Mouse (Mus musculus) heart, postnatal 0 days (tissue): ENCODE measurements around the gene Ncoa4. TPM values are rescaled to one million over a fixed set of nuclear protein-coding genes. Genes with fewer than 3 reads are reported as not detected.
A peak's percentile ranks its signal among the peaks of the same experiment; 100 is the strongest.

Experiments
- ATAC-seq: fragments of 200-750 bp; cut with Nextera tagmentation; 2 replicates; pipeline ENCODE4 v1.8.0; 2017; ENCODE audit warnings: low read depth, moderate number of reproducible peaks, moderate library complexity; ENCODE audit not compliant: insufficient read depth
- DNase-seq: peaks from one replicate; pipeline ENCODE4 v3.0.0-alpha.2; 2016; ENCODE audit warnings: low spot score
- H3K27ac ChIP-seq: fragments of 300-500 bp; sonication (generic); 2 replicates; pipeline ENCODE4 v1.5.1; 2014; ENCODE audit warnings: low read depth, mild to moderate bottlenecking
- H3K27me3 ChIP-seq: fragments of 300-500 bp; sonication (generic); 2 replicates; pipeline ENCODE4 v1.6.1; 2014; ENCODE audit warnings: low read length, mixed read lengths; ENCODE audit not compliant: control insufficient read depth, insufficient read depth
- H3K36me3 ChIP-seq: fragments of 300-500 bp; sonication (generic); replicated peaks from 2 replicates; pipeline ENCODE4 v1.6.1; 2014; ENCODE audit warnings: low read length, mixed read lengths; ENCODE audit not compliant: control insufficient read depth, insufficient read depth
- H3K4me1 ChIP-seq: fragments of 300-500 bp; sonication (generic); 2 replicates; pipeline ENCODE4 v1.6.1; 2014; ENCODE audit warnings: antibody characterized with exemption; ENCODE audit not compliant: control insufficient read depth, insufficient read depth
- H3K4me2 ChIP-seq: fragments of 300-500 bp; sonication (generic); 2 replicates; pipeline ENCODE4 v1.6.1; 2014; ENCODE audit warnings: low read depth, mild to moderate bottlenecking, low read length, moderate library complexity
- H3K4me3 ChIP-seq: fragments of 300-500 bp; sonication (generic); 2 replicates; pipeline ENCODE4 v1.5.1; 2014; ENCODE audit warnings: low read depth, low read length
- H3K9ac ChIP-seq: fragments of 300-500 bp; sonication (generic); replicated peaks from 2 replicates; pipeline ENCODE4 v1.6.1; 2014; ENCODE audit warnings: low read depth, low read length, mixed read lengths
- H3K9me3 ChIP-seq: fragments of 300-500 bp; sonication (generic); replicated peaks from 2 replicates; pipeline ENCODE4 v1.6.1; 2016; ENCODE audit warnings: low read length; ENCODE audit not compliant: control insufficient read depth
- CTCF ChIP-seq: IDR thresholded peaks from 2 replicates; pipeline ENCODE4 v1.5.1; 2016; ENCODE audit warnings: antibody characterized with exemption, control low read depth, low read depth
- EP300 ChIP-seq: IDR thresholded peaks from 2 replicates; pipeline ENCODE4 v1.6.1; 2016; ENCODE audit warnings: antibody characterized with exemption, low read depth
- WGBS: fragments of 180-500 bp; shearing (Covaris S2); extraction: QIAGEN DNeasy Blood & Tissue Kit; methylation state at CpG from one replicate; pipeline ENCODE4 v1.1.7; 2014; 5-methylcytosine and 5-hydroxymethylcytosine counted together
- polyA plus RNA-seq: library from polyadenylated mRNA; unstranded; fragments of >200 nt; fragmentation: Nextera tagmentation; extraction: Ambion mirVana; gene quantifications from 2 replicates; pipeline ENCODE4 v1.2.1, GENCODE M21; 2015
- total RNA-seq: library from RNA; depleted of rRNA; stranded (reverse); fragments of >200 nt; gene quantifications from 2 replicates; pipeline ENCODE4 v1.2.3, GENCODE M21; 2014; ENCODE audit warnings: low replicate concordance

Gene Ncoa4
- total and polyA plus RNA-seq, 2 experiments from 2014 or later = 62.1 to 137 TPM

DNA sequence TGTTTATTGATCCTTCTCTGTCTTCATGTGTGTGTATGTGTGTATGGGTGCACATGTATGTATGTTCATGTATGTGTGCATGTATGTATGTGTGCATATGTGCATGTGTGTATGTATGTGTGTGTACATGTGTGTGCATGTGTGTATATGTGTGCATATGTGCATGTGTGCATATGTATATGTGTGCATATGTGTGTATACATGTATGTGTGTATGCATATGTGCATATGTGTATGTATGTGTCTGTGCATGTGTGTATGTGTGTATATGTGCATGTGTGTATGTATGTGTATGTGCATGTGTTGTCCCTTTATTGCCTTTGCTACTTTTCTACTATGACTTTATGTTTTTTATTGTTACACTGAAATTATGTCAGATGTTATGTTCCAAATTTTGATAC is 14.9 kb upstream of the Ncoa4 start:
- H3K9ac ChIP-seq = no peak overlapping the region
- no peaks in the 10 kb centered on the region for H3K27me3 ChIP-seq
- H3K27ac ChIP-seq = no peak overlapping the region
- H3K4me3 ChIP-seq = no peak overlapping the region
- no peak overlapping the region for H3K4me2 ChIP-seq
- no peak for TF ChIP-seq CTCF
- TF ChIP-seq EP300 = no peak
- ATAC-seq (no peak), DNase-seq (no peak)
- 0 out of 2 replicates have a peak, but pooled peaks cover 5% of the 10 kb centered on the region for H3K9me3 ChIP-seq
- no peaks in the 10 kb centered on the region for H3K36me3 ChIP-seq
- no peaks in the 10 kb centered on the region for H3K4me1 ChIP-seq

GRCm38 (mm10) chr14:32145401-32145800 is 14.3 kb upstream of the Ncoa4 start:
- ATAC-seq = no peak
- H3K9me3 ChIP-seq = 0 out of 2 replicates have a peak, but pooled peaks cover 5% of the 10 kb centered on the region
- H3K9ac ChIP-seq = no peak overlapping the region
- no peak overlapping the region for H3K4me2 ChIP-seq
- DNase-seq = no peak
- H3K4me3 ChIP-seq = no peak overlapping the region
- TF ChIP-seq CTCF = no peak
- TF ChIP-seq EP300 = no peak
- no peaks in the 10 kb centered on the region for H3K27me3 ChIP-seq
- WGBS = 56% methylated on average over 4 of the region's 4 CpGs
- no peaks in the 10 kb centered on the region for H3K36me3 ChIP-seq
- no peaks in the 10 kb centered on the region for H3K4me1 ChIP-seq
- H3K27ac ChIP-seq = no peak overlapping the region

DNA sequence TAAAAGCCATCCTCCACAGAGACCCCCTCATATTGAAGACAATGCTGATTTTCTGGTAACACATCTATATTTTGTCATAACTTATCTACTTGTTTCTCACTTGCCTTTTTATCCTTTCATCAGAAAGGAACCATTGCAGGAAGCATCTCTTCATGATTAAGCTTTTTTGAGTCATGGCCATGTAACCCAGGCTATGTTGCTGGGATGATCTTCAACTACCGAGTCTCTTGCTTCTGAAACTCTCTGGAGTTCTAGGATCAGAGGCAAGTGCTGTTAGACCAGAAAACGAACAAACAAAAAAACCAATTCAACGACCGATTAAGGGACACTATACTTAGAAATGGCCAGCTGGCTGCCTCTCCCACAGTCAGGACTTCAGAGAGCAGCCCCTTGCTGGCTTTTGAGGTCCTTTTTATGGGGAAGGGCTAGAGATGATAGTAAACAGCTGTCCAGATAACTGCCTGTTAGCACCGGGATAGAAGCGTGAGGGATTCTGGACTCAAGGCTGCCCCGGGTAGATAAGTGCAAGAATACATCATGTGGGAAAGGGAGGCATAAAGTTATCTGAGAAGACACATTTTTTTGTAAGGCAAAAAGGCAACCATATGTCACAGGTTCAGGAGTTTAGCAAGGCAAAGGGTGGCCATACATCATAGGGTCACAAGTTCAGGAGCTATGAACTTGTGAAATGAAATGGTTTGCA is 13.7 kb upstream of the Ncoa4 start:
- no peak for ATAC-seq
- 33% methylated on average over 7 of the region's 7 CpGs for WGBS

GRCm38 (mm10) chr14:32146578-32146977 is 13.1 kb upstream of the Ncoa4 start:
- 55% methylated on average over 2 of the region's 2 CpGs for WGBS
- H3K4me2 ChIP-seq = no peak overlapping the region
- DNase-seq = no peak
- no peak overlapping the region for H3K9ac ChIP-seq
- H3K4me3 ChIP-seq = no peak overlapping the region
- no peaks in the 10 kb centered on the region for H3K27me3 ChIP-seq
- 0 out of 2 replicates have a peak, but pooled peaks cover 5% of the 10 kb centered on the region for H3K9me3 ChIP-seq
- TF ChIP-seq CTCF = no peak
- TF ChIP-seq EP300 = no peak
- H3K27ac ChIP-seq = no peak overlapping the region
- ATAC-seq = no peak
- no peaks in the 10 kb centered on the region for H3K4me1 ChIP-seq
- H3K36me3 ChIP-seq = no peaks in the 10 kb centered on the region

More for the DNA sequence above, 13.7 kb upstream of the Ncoa4 start:
- H3K9me3 ChIP-seq = 0 out of 2 replicates have a peak, but pooled peaks cover 5% of the 10 kb centered on the region
- no peak overlapping the region for H3K9ac ChIP-seq
- H3K27ac ChIP-seq = no peak overlapping the region
- no peaks in the 10 kb centered on the region for H3K36me3 ChIP-seq
- TF ChIP-seq EP300 (no peak), CTCF (no peak)
- no peak overlapping the region for H3K4me3 ChIP-seq
- no peaks in the 10 kb centered on the region for H3K4me1 ChIP-seq
- no peak for DNase-seq
- H3K27me3 ChIP-seq = no peaks in the 10 kb centered on the region
- H3K4me2 ChIP-seq = no peak overlapping the region

DNA sequence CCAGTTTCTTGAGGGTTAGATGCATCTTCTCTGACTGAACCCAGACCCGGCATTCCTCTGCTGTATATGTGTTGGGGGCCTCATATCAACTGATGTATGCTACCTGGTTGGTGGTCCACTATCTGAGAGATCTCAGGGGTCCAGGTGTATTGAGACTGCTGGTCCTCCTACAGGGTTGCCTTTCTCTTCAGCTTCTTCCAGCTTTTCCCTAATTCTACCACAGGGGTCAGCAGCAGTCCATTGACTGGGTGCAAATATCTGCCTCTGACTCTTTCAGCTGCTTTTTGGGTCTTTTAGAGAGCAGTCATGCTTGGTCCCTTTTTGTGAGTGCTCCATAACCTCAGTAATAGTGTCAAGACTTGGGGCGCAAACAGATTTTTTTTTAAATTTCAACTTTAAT is 8.8 kb upstream of the Ncoa4 start:
- no peak for ATAC-seq

More for the DNA sequence above, 8.8 kb upstream of the Ncoa4 start:
- no peak overlapping the region for H3K27ac ChIP-seq
- H3K36me3 ChIP-seq = no peaks in the 10 kb centered on the region
- no peak overlapping the region for H3K4me3 ChIP-seq
- no peak overlapping the region for H3K4me2 ChIP-seq
- no peak for DNase-seq
- H3K9ac ChIP-seq = no peak overlapping the region
- no peaks in the 10 kb centered on the region for H3K27me3 ChIP-seq
- no peak for TF ChIP-seq EP300
- TF ChIP-seq CTCF = peak; percentile 24
- 77% methylated on average over 2 of the region's 2 CpGs for WGBS
- H3K4me1 ChIP-seq = no peaks in the 10 kb centered on the region
- 0 out of 2 replicates have a peak, but pooled peaks cover 5% of the 10 kb centered on the region for H3K9me3 ChIP-seq
